Mouse (Mus musculus) stomach, postnatal 0 days (tissue): ENCODE measurements around the gene Cdk8.

Experiments used
- CTCF ChIP-seq: IDR thresholded peaks from 2 replicates; pipeline ENCODE4 v1.5.1; 2016; ENCODE audit warnings: antibody characterized with exemption, low read depth, mild to moderate bottlenecking, moderate library complexity
- EP300 ChIP-seq: optimal IDR thresholded peaks from 2 replicates; pipeline ENCODE3; 2016; ENCODE audit warnings: antibody characterized with exemption

DNA sequence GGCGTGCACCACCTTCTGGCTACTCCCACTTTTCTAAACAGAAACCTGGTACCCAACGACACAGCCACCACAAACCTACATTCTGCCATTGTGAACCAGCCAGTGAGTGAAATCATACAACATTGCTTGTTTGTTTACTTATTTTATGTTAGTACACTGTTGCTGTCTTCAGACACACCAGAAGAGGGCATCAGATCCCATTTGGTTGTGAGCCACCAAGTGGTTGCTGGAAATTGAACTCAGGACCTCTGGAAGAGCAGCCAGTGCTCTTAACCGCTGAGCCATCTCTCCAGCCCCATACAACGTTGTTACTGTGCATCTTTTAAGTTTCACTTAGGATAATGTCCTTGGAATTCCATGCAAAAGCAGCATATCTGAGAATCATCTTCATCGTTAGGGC, 98.5 kb downstream of the Cdk8 start:
- no peak for TF ChIP-seq CTCF
- TF ChIP-seq EP300, result no peak
